Mouse (Mus musculus): ENCODE measurements at regions not wholly inside any gene's neighbourhood (a gene's known extent, or its start where the extent isn't known, plus 50 kb on each side); places are given as distances from the start of the nearest gene placed in this dataset.

DNA sequence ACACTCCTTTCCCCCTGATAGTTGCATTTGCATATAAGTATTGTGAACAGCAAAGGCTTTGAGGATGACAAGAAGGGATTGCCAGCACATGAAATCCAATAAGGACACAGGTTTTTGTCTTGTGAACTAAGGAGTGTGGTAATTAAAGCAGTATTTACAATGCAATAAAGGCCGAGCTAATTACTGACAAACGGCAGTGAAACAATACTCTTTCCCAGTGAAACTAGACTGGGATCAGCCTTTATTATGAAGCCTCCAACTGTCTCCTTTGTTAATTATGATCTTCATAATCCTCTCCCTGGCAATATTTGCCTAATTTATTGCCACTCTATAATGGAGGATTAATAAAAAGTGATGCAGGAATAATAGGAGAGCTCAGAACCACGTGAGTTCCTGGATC, 704.2 kb upstream of the Api5 start:
- intact Hi-C loops (cut with DNase I): no loop called here
- no peak for DNase-seq (ENCODE audit: extremely low spot score in 1 of 2, low spot score in 2 of 2)

DNA sequence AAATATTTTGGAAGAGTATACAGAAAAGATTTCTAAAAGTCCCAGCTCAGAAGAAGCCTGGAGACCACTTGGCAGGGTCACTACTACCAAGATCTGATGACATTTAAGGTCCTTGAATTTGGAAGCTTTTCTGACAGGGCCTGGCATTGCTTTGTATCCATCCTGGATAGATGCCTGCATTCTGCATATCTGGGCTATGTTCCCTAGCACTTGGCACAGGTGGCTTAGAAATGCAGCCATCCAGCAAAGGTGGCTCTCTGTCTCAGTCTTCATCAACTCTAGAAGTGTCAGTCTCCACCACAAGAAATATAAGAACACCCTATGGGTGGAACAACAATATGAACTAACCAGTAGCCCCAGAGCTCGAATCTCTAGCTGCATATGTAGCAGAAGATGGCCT, 702.2 kb upstream of the Api5 start:
- DNase-seq (ENCODE audit: extremely low spot score in 1 of 2, low spot score in 2 of 2): no peak
- intact Hi-C loops (cut with DNase I): no loop called here

DNA sequence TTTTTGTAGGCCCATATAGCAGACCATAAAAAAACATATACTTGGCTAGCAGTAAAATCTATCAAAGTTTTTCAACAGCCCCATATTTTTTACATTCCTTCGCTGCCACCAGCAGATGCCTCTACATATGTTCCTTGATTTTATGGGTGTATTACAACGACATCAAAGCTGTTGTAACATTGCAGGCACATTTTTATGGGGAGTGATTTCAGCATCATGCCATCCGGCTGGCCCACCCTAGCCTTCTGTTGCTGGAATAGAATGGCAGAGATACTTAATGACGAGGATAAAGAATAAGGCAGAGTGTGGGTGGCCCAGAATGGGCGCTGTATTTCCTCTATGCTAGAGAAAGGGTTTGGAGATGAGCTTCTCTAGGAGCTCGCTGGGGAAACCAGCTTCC, 698.7 kb upstream of the Api5 start:
- intact Hi-C loops (cut with DNase I): no loop called here
- peak; percentile 17 to 64 for DNase-seq (ENCODE audit: extremely low spot score in 1 of 2, low spot score in 2 of 2)

DNA sequence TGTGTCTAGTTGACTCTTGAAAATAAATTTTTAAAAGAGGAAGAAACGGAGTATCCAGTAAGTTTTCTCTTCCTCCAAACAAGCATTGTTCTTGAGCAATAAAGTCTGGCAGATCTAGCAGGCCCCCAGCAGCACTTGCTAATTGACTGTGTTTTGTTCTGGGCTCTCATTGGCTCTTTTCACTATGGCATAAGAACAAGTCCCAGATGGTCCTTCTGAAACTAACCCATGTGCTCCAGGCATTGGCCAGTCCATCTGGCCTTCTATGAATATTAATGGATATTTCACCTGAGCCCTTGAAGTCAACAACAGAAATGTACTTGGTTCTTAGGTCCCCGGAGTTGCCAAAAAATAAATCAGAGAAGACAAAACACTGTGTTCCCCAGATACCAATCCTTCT, 693.2 kb upstream of the Api5 start:
- intact Hi-C loops (cut with DNase I): no loop called here
- DNase-seq (ENCODE audit: extremely low spot score in 1 of 2, low spot score in 2 of 2): no peak

DNA sequence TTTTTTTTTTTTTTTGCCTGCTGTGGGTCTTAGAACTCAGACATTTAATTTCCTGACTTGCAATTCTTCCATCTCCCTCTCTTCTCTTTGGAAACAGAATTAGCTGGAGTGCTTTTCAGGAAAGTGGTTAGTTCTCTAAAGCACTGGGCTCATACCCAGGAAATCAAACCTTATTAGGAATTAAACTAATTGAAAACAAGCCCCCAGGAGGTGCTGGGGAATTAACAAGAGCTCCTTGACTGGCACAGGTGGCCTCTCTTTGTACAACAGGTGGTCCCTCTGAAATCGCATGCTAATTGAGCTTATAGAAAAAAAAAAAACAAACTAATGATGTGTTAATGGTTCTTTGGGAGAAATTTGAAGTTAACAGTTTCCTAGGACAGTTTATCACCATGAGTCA, 690.8 kb upstream of the Api5 start:
- DNase-seq (ENCODE audit: extremely low spot score in 1 of 2, low spot score in 2 of 2): no peak
- intact Hi-C loops (cut with DNase I): no loop called here

DNA sequence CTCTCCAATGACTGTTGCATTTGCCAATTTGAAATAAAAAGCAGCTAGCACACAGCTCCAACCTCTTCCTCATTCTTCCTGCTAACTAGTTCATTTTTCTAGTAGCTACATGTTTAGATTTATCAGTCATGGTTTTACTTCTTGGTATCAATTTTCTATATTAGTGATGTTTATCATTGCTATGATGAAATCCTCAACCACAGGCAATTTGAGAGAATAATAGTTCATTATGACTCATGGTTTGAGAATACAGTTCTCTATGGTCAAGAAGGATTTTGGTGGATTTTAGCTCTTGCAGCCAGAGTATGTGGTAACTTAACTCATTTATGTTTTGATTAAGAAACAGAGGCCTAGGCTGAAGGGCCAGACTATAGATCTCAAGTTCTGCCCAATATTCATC, 681.6 kb upstream of the Api5 start:
- intact Hi-C loops (cut with DNase I): no loop called here
- DNase-seq (ENCODE audit: extremely low spot score in 1 of 2, low spot score in 2 of 2): no peak

DNA sequence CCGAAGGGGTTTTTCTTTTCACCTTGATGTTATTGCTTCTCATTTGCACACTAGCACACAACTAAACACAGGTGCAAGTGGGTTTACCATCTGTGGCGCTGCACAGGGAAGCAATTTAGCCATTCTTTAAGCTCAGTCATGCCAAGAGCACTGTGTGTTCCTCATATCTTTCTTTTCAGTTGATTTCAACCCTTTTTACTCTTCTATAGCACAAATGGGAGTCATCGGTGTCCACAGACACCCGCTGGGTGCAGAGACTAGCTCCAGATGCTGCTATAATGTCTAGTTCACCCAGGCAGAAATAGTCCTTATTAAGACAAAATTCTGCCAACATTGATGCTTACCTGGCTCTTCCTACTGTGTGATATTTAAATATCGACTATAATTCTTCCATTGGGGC, 659.1 kb upstream of the Api5 start:
- DNase-seq (ENCODE audit: extremely low spot score in 1 of 2, low spot score in 2 of 2): no peak
- intact Hi-C loops (cut with DNase I): no loop called here

DNA sequence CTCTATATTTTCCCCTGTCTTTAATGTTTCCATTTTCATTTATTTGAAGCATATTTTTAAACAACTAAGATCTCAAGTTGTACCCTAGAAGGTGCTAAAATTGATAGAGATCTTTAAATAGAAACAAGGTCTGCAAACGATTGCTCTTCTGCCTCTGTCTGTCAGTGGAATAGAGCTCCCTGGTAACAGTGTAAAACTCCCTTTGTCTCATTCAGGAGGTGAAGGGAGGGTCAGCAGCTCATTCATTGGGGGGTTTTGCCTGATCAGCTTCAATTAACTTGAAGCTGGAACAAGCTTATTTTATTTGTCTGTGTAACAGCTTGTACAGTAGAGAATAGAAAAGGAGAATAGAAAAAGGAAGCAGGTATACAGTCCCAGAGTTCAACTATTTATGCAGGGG, 616.7 kb upstream of the Api5 start:
- intact Hi-C loops (cut with DNase I): no loop called here
- DNase-seq (ENCODE audit: extremely low spot score in 1 of 2, low spot score in 2 of 2): no peak

DNA sequence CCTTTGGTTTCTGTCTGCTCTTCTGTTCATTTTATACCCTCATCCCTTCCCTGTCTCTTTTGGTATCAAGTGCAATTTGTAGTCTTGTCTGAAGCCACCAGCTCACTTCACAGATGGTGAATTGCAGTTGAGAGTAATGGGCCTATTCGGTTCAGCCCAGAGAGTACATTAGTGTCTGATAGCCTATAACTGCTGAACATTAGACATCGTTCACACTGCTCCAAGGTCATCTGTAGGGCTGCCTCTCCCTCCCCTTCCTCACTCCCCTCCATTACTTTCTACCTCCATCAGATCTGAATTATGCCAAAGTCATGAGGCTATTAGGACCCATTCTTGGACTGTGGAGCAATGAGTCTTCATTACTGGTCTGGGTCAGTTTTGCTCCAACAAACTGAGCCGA, 615.9 kb upstream of the Api5 start:
- intact Hi-C loops (cut with DNase I): no loop called here
- no peak for DNase-seq (ENCODE audit: extremely low spot score in 1 of 2, low spot score in 2 of 2)
